Mouse (Mus musculus): Measurements from ENCODE around the gene Gys2.

Gene Gys2

GRCm38 (mm10) chr6:142377081-142377480 lies 95.8 kb downstream of the Gys2 start:
- no peak for DNase-seq (ENCODE audit: low spot score in 2 of 2)

Data from right cerebral cortex, postnatal 36 days (tissue).